Mouse (Mus musculus): ENCODE measurements at regions not wholly inside any gene's neighbourhood (a gene's known extent, or its start where the extent isn't known, plus 50 kb on each side); places are given as distances from the start of the nearest gene placed in this dataset.
A peak's percentile ranks its signal among the peaks of the same experiment; 100 is the strongest.

DNA sequence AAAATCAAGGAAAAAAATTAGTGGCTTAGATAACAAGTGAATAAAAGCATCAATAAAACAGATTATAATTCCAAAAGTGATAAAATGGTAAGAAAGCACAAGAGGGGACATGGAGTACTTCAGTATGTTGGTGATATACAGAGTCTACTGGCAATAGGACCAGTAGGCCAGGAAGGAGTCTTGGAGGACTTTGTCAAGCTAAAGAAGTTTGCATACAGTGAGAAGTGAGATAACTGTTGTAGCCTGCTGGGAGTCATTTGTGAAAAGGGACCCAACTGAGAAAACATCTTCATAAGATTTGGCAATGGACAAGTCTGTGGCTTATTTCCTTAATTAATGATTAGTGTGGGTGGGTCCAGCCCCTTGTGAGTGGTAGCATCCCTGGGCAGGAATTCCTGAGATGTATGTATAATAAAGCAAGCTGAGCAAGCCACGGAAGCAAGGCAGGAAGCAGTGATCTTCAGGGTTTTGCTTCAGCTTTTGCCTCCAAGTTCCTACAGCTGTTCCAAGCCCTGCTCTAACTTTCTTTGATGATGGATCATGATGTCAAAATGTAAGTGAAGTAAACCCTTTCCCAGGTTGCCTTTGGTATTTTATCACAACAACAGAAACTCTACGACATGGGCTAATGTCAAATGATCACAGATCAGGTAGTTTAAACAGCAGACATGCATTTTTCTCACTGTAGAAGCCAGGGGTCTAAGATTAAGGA is 314.5 kb upstream of the Trib2 start:
- no peaks in the 10 kb centered on the region for H3K36me3 ChIP-seq (ENCODE audit: control insufficient read depth, insufficient read depth, low read length)

DNA sequence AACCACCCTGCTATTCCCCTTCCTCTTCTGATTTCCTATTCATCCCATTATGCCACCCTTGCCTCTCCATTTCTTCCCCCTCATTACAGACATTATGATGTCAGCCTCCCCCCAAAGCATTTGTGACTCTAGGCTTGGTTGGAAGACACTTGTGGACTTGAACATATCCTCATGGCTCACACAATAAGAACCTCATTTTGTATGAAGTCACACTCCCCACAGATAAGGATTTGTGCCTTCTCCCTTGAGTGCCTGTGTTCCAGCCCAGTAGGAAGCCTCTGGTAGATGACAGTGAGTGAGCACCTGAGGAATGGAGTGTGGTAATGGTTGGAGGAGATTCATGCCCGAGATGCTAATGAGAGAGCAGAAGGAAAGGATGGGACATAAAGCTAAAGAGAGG is 313.9 kb upstream of the Trib2 start:
- no peak overlapping the region for H3K27ac ChIP-seq (ENCODE audit: insufficient read depth, low read depth, low read length)
- no peak overlapping the region for H3K4me3 ChIP-seq (ENCODE audit: insufficient read depth, low read depth, low read length)
- H3K4me1 ChIP-seq (ENCODE audit: control insufficient read depth, insufficient read depth, low read length): no peaks in the 10 kb centered on the region
- H3K27me3 ChIP-seq (replicated peaks; ENCODE audit: control insufficient read depth, insufficient read depth, low read length): no peaks in the 10 kb centered on the region
- no peak for TF ChIP-seq CTCF (conservative IDR thresholded peaks at IDR 0.05; ENCODE audit: insufficient read depth, insufficient read length, low read depth, low read length)
- no peaks in the 10 kb centered on the region for H3K36me3 ChIP-seq (ENCODE audit: control insufficient read depth, insufficient read depth, low read length)
- 83% methylated on average over 1 of the region's 1 CpGs for WGBS
- DNase-seq: no peak

More for the DNA sequence above, 314.5 kb upstream of the Trib2 start:
- H3K4me3 ChIP-seq (ENCODE audit: insufficient read depth, low read depth, low read length): no peak overlapping the region
- WGBS: 63% methylated on average over 2 of the region's 2 CpGs
- TF ChIP-seq CTCF (conservative IDR thresholded peaks at IDR 0.05; ENCODE audit: insufficient read depth, insufficient read length, low read depth, low read length): no peak
- TF ChIP-seq POLR2A (IDR thresholded peaks at IDR 0.05; ENCODE audit: low read depth, low read length): no peak
- H3K27me3 ChIP-seq (replicated peaks; ENCODE audit: control insufficient read depth, insufficient read depth, low read length): no peaks in the 10 kb centered on the region
- H3K27ac ChIP-seq (ENCODE audit: insufficient read depth, low read depth, low read length): no peak overlapping the region
- DNase-seq: no peak
- H3K4me1 ChIP-seq (ENCODE audit: control insufficient read depth, insufficient read depth, low read length): no peaks in the 10 kb centered on the region

DNA sequence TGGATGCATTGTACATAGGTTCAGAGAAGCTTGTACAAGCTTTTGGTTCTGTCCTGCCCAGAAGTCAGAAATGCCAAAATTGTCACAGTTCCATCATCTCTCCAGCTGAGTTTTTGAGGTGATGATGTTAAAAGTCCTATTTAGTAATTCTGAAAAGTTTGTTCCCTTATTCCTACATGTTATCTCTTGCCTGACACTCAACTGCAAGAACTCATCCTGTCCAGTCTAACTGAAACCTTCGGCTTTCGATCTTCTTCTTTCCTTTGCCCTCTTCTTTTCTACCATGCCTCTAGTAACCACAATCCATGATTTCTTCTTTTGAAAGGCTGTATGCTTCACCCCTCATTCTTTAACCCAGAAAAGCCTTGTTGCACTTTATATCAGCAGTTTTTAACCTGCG is 313.2 kb upstream of the Trib2 start:
- H3K27me3 ChIP-seq (replicated peaks; ENCODE audit: control insufficient read depth, insufficient read depth, low read length): no peaks in the 10 kb centered on the region
- WGBS: 97% methylated on average over 3 of the region's 3 CpGs
- no peaks in the 10 kb centered on the region for H3K36me3 ChIP-seq (ENCODE audit: control insufficient read depth, insufficient read depth, low read length)
- H3K4me3 ChIP-seq (ENCODE audit: insufficient read depth, low read depth, low read length): no peak overlapping the region
- TF ChIP-seq POLR2A (IDR thresholded peaks at IDR 0.05; ENCODE audit: low read depth, low read length) (no peak), CTCF (conservative IDR thresholded peaks at IDR 0.05; ENCODE audit: insufficient read depth, insufficient read length, low read depth, low read length) (no peak)
- no peak overlapping the region for H3K27ac ChIP-seq (ENCODE audit: insufficient read depth, low read depth, low read length)
- DNase-seq: no peak
- no peaks in the 10 kb centered on the region for H3K4me1 ChIP-seq (ENCODE audit: control insufficient read depth, insufficient read depth, low read length)

DNA sequence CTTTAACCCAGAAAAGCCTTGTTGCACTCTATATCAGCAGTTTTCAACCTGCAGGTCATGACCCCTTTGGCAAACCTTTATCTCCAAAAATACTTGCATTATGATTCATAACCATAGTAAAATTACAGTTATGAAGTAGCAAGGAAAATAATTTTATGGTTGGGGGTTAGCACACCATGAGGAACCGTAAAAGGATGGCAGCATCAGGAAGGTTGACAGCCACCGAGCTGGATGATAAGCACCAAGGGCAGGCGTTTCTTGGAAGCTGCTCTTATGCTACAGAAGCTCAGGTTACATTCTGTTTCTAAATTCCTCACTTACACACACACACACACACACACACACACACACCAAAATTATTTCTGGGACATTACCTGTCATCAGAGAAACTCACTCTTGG is 312.5 kb upstream of the Trib2 start:
- H3K27me3 ChIP-seq (replicated peaks; ENCODE audit: control insufficient read depth, insufficient read depth, low read length): no peaks in the 10 kb centered on the region
- no peak overlapping the region for H3K4me3 ChIP-seq (ENCODE audit: insufficient read depth, low read depth, low read length)
- H3K4me1 ChIP-seq (ENCODE audit: control insufficient read depth, insufficient read depth, low read length): no peaks in the 10 kb centered on the region
- WGBS: 82% methylated on average over 3 of the region's 3 CpGs
- TF ChIP-seq CTCF (conservative IDR thresholded peaks at IDR 0.05; ENCODE audit: insufficient read depth, insufficient read length, low read depth, low read length) (no peak), POLR2A (IDR thresholded peaks at IDR 0.05; ENCODE audit: low read depth, low read length) (no peak)
- no peak overlapping the region for H3K27ac ChIP-seq (ENCODE audit: insufficient read depth, low read depth, low read length)
- no peaks in the 10 kb centered on the region for H3K36me3 ChIP-seq (ENCODE audit: control insufficient read depth, insufficient read depth, low read length)
- DNase-seq: no peak

DNA sequence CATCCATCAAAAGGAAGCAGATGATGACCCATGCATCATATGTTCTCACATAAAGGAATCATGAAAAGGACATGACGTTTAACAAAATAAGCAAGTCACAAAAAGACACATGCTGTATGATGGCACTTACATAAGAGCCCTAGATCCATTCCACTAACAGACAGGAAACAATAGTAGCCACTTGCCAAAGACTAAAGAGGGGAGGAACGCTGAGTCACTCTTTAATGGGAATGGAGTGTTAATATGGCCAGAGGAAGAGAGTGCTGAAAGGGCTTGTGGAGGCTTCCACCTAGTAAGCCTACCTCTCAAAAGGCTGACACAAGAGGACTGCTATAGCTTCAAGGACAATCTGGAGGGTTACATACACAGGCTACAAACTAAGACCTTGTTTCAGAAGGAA is 308.2 kb upstream of the Trib2 start:
- DNase-seq: no peak
- H3K36me3 ChIP-seq (ENCODE audit: control insufficient read depth, insufficient read depth, low read length): no peaks in the 10 kb centered on the region
- WGBS: 83% methylated on average over 2 of the region's 2 CpGs
- no peaks in the 10 kb centered on the region for H3K27me3 ChIP-seq (replicated peaks; ENCODE audit: control insufficient read depth, insufficient read depth, low read length)
- TF ChIP-seq CTCF (conservative IDR thresholded peaks at IDR 0.05; ENCODE audit: insufficient read depth, insufficient read length, low read depth, low read length) (no peak), POLR2A (IDR thresholded peaks at IDR 0.05; ENCODE audit: low read depth, low read length) (no peak)
- H3K4me3 ChIP-seq (ENCODE audit: insufficient read depth, low read depth, low read length): no peak overlapping the region
- H3K4me1 ChIP-seq (ENCODE audit: control insufficient read depth, insufficient read depth, low read length): no peaks in the 10 kb centered on the region
- H3K27ac ChIP-seq (ENCODE audit: insufficient read depth, low read depth, low read length): no peak overlapping the region

DNA sequence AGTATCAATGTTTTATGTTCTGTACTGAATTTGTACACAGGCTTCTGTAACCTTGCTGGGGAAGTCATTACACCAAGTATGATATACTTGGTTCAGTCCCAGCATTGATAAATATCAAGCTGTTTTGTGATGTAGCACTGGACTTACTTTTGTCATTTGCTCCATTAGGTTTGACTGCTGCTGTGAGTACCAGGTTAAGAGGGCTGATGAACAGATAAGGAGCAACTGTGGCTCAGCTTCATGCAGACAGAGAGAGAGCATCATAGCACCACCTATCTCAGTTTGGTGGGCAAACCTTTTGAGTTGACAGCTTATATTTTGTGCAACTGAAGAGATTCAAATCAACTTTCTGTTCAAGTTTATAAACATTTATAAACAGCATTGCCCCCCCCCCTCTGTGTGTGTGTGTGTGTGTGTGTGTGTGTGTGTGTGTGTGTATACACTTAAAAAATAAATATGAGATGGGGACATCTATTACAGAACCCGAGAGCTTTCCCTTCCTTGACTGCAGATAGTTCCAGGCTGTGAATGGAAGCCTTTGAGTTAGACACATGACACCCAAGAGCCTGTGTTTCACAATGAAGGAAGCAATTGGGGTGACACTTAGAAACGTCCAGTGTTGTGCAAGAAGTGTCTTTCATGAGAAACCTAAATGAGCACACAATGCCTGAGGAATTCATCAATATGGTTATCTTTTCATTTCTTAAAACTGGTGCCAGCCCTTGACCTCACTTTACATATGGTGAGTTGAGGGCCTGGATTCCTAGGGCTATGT is 305.8 kb upstream of the Trib2 start:
- Histone ChIP-seq H3K27ac (ENCODE audit: insufficient read depth, low read depth, low read length) (no peak overlapping the region), H3K36me3 (ENCODE audit: control insufficient read depth, insufficient read depth, low read length) (no peaks in the 10 kb centered on the region), H3K27me3 (replicated peaks; ENCODE audit: control insufficient read depth, insufficient read depth, low read length) (no peaks in the 10 kb centered on the region), H3K4me3 (ENCODE audit: insufficient read depth, low read depth, low read length) (no peak overlapping the region), H3K4me1 (ENCODE audit: control insufficient read depth, insufficient read depth, low read length) (no peaks in the 10 kb centered on the region)
- no peak for DNase-seq
- no peak for TF ChIP-seq CTCF (conservative IDR thresholded peaks at IDR 0.05; ENCODE audit: insufficient read depth, insufficient read length, low read depth, low read length)
- TF ChIP-seq POLR2A (IDR thresholded peaks at IDR 0.05; ENCODE audit: low read depth, low read length): no peak
- WGBS: 70% methylated on average over 2 of the region's 2 CpGs

DNA sequence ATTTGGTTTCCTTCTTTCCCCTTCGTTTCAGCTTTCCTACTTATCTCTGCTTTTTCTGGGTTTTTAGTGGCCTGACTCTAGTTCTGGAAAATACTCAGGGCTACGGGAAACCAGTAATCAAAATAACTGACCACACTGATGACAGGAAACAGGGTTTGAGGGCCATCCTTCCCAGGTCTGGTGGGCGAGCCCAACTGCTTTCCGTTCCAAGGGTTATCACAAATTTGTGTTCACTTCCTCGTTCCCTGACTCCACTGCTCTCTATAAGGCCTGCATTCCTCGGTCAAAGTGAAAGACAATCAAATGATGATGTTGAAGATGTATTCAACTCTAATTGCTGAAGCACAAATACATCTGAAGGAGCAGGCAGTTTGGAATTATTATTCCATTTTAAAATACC is 305.1 kb upstream of the Trib2 start:
- peak; percentile 3 for DNase-seq
- Histone ChIP-seq H3K4me3 (ENCODE audit: insufficient read depth, low read depth, low read length) (no peak overlapping the region), H3K27ac (ENCODE audit: insufficient read depth, low read depth, low read length) (no peak overlapping the region), H3K4me1 (ENCODE audit: control insufficient read depth, insufficient read depth, low read length) (no peaks in the 10 kb centered on the region), H3K27me3 (replicated peaks; ENCODE audit: control insufficient read depth, insufficient read depth, low read length) (no peaks in the 10 kb centered on the region), H3K36me3 (ENCODE audit: control insufficient read depth, insufficient read depth, low read length) (no peaks in the 10 kb centered on the region)
- TF ChIP-seq POLR2A (IDR thresholded peaks at IDR 0.05; ENCODE audit: low read depth, low read length) (no peak), CTCF (conservative IDR thresholded peaks at IDR 0.05; ENCODE audit: insufficient read depth, insufficient read length, low read depth, low read length) (no peak)
- 73% methylated on average over 6 of the region's 6 CpGs for WGBS

Data from kidney, adult 2 months (tissue).